20 mouse cellular contexts compared by ENCODE assay signal in the genomic region with DNA sequence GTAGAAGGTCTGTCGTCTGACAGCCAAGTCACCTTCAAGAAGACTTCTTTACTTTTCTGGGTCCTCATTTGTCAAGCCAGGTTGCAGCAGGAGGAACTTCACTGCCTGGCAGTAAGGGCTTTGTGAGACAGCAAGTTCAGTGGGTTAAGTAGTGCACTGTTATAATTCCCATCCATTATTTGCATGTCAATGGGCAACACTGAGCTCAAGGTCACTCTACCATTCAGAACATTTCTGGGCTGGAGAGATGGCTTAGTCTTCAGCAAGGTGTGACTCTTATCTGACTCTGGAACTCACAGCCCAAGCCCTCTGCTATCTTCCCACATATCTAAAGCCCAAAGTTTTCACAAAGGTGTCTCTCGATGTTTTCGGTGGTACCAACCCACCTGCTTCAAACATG.
"Had no signal": no experiment of that assay in that cellular context is flagged by ENCODE, and none has a peak within 500 bp of the region (broad histone marks: within the 10 kb centered on the region; RNA-seq: fewer than 3 reads in every experiment).

No protein-coding gene starts in this region.

- H3K9me3 ChIP-seq: heart, embryonic 13.5 days; heart, embryonic 15.5 days; hindbrain, embryonic 13.5 days; hindbrain, embryonic 15.5 days; limb, embryonic 13.5 days; limb, embryonic 15.5 days; liver, embryonic 12.5 days had no signal

- H3K4me1 ChIP-seq: heart, embryonic 15.5 days; limb, embryonic 15.5 days; liver, embryonic 12.5 days had no signal

- DNase-seq: gastrocnemius, postnatal 14 days; gastrocnemius, postnatal 36 days; heart, adult 2 months; heart, postnatal 14 days; heart, postnatal 36 days; kidney, adult 11 months; kidney, adult 8-10 months; kidney, postnatal 14 days; kidney, postnatal 36 days; layer of hippocampus, postnatal 36 days; left cerebral cortex, postnatal 4 days had no signal

- H3K36me3 ChIP-seq: heart, embryonic 13.5 days; heart, embryonic 15.5 days; hindbrain, embryonic 13.5 days; hindbrain, embryonic 15.5 days; limb, embryonic 13.5 days; limb, embryonic 15.5 days; liver, embryonic 12.5 days had no signal

- H3K4me3 ChIP-seq: heart, adult 2 months; heart, embryonic 13.5 days; heart, embryonic 15.5 days; hindbrain, embryonic 13.5 days; hindbrain, embryonic 15.5 days; limb, embryonic 13.5 days; limb, embryonic 15.5 days; liver, embryonic 12.5 days had no signal

- H3K9ac ChIP-seq: heart, embryonic 13.5 days; heart, embryonic 15.5 days; hindbrain, embryonic 13.5 days; hindbrain, embryonic 15.5 days; limb, embryonic 13.5 days; limb, embryonic 15.5 days; liver, embryonic 12.5 days; liver, embryonic 14.5 days had no signal

- H3K27ac ChIP-seq: heart, adult 2 months; heart, embryonic 13.5 days; heart, embryonic 15.5 days; hindbrain, embryonic 13.5 days; hindbrain, embryonic 15.5 days; kidney, postnatal 0 days; limb, embryonic 13.5 days; limb, embryonic 15.5 days; liver, embryonic 12.5 days; liver, embryonic 14.5 days had no signal

- H3K27me3 ChIP-seq: heart, embryonic 13.5 days; heart, embryonic 15.5 days; hindbrain, embryonic 13.5 days; hindbrain, embryonic 15.5 days; limb, embryonic 13.5 days; limb, embryonic 15.5 days; liver, embryonic 12.5 days had no signal
